Comparison of ENCODE assay signal across 8 mouse cellular contexts in the genomic region with DNA sequence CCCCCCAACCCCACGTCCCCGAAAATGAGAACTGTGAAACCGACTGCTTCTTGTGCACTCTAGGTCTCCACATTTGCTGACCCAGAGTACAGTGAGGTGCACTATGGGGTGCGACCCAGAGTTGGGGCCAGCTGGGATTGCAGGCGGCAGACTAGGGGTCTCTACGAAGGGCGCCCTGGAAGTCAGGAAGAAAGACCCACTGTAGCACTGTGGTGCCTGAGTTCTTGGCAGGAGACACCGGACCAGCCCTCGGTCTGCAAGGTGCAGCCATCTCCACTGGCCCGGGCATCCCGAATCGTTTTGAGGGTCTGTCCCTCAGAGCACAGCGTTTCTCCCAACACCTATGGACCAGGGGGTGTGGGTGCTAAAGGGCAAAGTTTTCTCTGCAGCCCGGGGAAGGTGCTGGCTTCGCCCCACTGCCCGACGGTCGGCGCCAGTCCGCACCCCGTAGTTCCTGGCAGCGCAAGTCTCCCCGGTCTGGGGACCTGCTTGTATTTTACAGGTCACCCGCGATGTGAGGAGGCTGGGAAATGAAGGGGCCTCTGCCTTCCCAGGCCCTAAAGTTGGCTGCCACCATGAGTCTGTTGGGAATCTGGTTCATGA. TPM values are rescaled to one million over a fixed set of nuclear protein-coding genes. Genes with fewer than 3 reads are reported as not detected.
DNase-seq lines count a peak whose midpoint lies in the region; ATAC-seq lines count a peak whose summit lies in the region.

No protein-coding gene starts in this region.

- no peak for ATAC-seq in lung, embryonic 15.5 days (ENCODE audit: borderline replicate concordance, extremely low read depth, low FRiP score, low TSS enrichment)
- peak; percentile 4; the same call in 1 of the 2 replicates for ATAC-seq in forebrain, embryonic 14.5 days
- ATAC-seq in neural tube, embryonic 15.5 days (ENCODE audit: low FRiP score), result peak; percentile 15; the same call in 1 of the 2 replicates

- DNase-seq in lung, postnatal 4 days, result no peak
- DNase-seq in forebrain, embryonic 14.5 days (ENCODE audit: low spot score), result no peak
- DNase-seq in limb, embryonic 10.5 days (ENCODE audit: low spot score), result peak; percentile 50
- DNase-seq in retina, embryonic 14.5 days (ENCODE audit: low spot score), result no peak
- no peak for DNase-seq in right cerebral cortex, postnatal 25 days
- no peak for DNase-seq in adrenal gland, postnatal 4 days (ENCODE audit: low spot score in 2 of 2)

- H3K4me2 ChIP-seq in lung, embryonic 15.5 days, result peak overlapping the region; percentile 54
- H3K4me2 ChIP-seq in forebrain, embryonic 14.5 days (ENCODE audit: low read length), result peak overlapping the region; percentile 55
- H3K4me2 ChIP-seq in neural tube, embryonic 15.5 days, result peak overlapping the region; percentile 61

- H3K27ac ChIP-seq in lung, embryonic 15.5 days, result no peak overlapping the region
- H3K27ac ChIP-seq in forebrain, embryonic 14.5 days (ENCODE audit: low read depth, low read length), result no peak overlapping the region
- peak overlapping the region; percentile 73 for H3K27ac ChIP-seq in limb, embryonic 10.5 days
- H3K27ac ChIP-seq in neural tube, embryonic 15.5 days (replicated peaks), result no peak overlapping the region

- 6% methylated on average over 25 of the region's 25 CpGs for WGBS in lung, embryonic 15.5 days
- WGBS in forebrain, embryonic 14.5 days, result 2% methylated on average over 25 of the region's 25 CpGs
- 1% methylated on average over 25 of the region's 25 CpGs for WGBS in limb, embryonic 10.5 days
- 2% methylated on average over 25 of the region's 25 CpGs for WGBS in neural tube, embryonic 15.5 days

- H3K9ac ChIP-seq in lung, embryonic 15.5 days, result no peak overlapping the region
- H3K9ac ChIP-seq in forebrain, embryonic 14.5 days (ENCODE audit: low read length), result no peak overlapping the region
- no peak overlapping the region; the same call in 1 of the 2 replicates for H3K9ac ChIP-seq in neural tube, embryonic 15.5 days (replicated peaks)

- peak overlapping the region; percentile 24; the same call in 1 of the 2 replicates for H3K4me3 ChIP-seq in lung, embryonic 15.5 days
- peak overlapping the region; percentile 32 for H3K4me3 ChIP-seq in forebrain, embryonic 14.5 days (ENCODE audit: low read depth, low read length)
- peak overlapping the region; percentile 44 for H3K4me3 ChIP-seq in limb, embryonic 10.5 days
- peak overlapping the region; percentile 35 for H3K4me3 ChIP-seq in neural tube, embryonic 15.5 days (replicated peaks)

- H3K36me3 ChIP-seq in lung, embryonic 15.5 days, result no peaks in the 10 kb centered on the region
- no peaks in the 10 kb centered on the region for H3K36me3 ChIP-seq in forebrain, embryonic 14.5 days (ENCODE audit: control insufficient read depth, insufficient read depth, low read length)
- no peaks in the 10 kb centered on the region for H3K36me3 ChIP-seq in limb, embryonic 10.5 days
- no peaks in the 10 kb centered on the region for H3K36me3 ChIP-seq in neural tube, embryonic 15.5 days

- H3K27me3 ChIP-seq in lung, embryonic 15.5 days, result peaks cover 95% of the 10 kb centered on the region
- H3K27me3 ChIP-seq in forebrain, embryonic 14.5 days (replicated peaks; ENCODE audit: control insufficient read depth, insufficient read depth, low read length), result peaks cover 80% of the 10 kb centered on the region
- H3K27me3 ChIP-seq in limb, embryonic 10.5 days (ENCODE audit: low read depth, poor library complexity, severe bottlenecking), result peaks cover 98% of the 10 kb centered on the region
- peaks cover 80% of the 10 kb centered on the region for H3K27me3 ChIP-seq in neural tube, embryonic 15.5 days (replicated peaks)

- H3K9me3 ChIP-seq in lung, embryonic 15.5 days, result no peaks in the 10 kb centered on the region
- H3K9me3 ChIP-seq in forebrain, embryonic 14.5 days (replicated peaks; ENCODE audit: control insufficient read depth, low read length), result no peaks in the 10 kb centered on the region
- H3K9me3 ChIP-seq in limb, embryonic 10.5 days (replicated peaks), result no peaks in the 10 kb centered on the region
- H3K9me3 ChIP-seq in neural tube, embryonic 15.5 days (replicated peaks), result no peaks in the 10 kb centered on the region

- peaks cover 38% of the 10 kb centered on the region for H3K4me1 ChIP-seq in lung, embryonic 15.5 days
- H3K4me1 ChIP-seq in forebrain, embryonic 14.5 days (ENCODE audit: control insufficient read depth, insufficient read depth, low read length), result peaks cover 10% of the 10 kb centered on the region; the same call in 1 of the 2 replicates
- H3K4me1 ChIP-seq in limb, embryonic 10.5 days, result peaks cover 79% of the 10 kb centered on the region
- peaks cover 29% of the 10 kb centered on the region for H3K4me1 ChIP-seq in neural tube, embryonic 15.5 days

RNA-seq across cellular contexts. Expression of gene Foxc1, which starts 4.6 kb away (rescaled TPM):
- polyA plus RNA-seq in lung, embryonic 15.5 days (2015; fragmentation: Nextera tagmentation; extraction: Ambion mirVana), result 0.47 and 0.53 TPM in 2 replicates
- polyA plus RNA-seq in forebrain, embryonic 14.5 days (2014; fragmentation: Nextera tagmentation; extraction: Ambion mirVana), result 1.4 and 1.5 TPM in 2 replicates
- 0.74 and 1.8 TPM in 2 replicates for polyA plus RNA-seq in limb, embryonic 10.5 days (2016; fragmentation: Nextera tagmentation; extraction: Ambion mirVana)
- 1.00 and 1.1 TPM in 2 replicates for polyA plus RNA-seq in neural tube, embryonic 15.5 days (2015; fragmentation: Nextera tagmentation; extraction: Ambion mirVana)
- total RNA-seq in adrenal gland, postnatal 4 days (2021), result 10 to 100 TPM in 1 of 2 experiments, 1 to 10 TPM in 1; 9.7 to 13.4 TPM
